28 mouse cellular contexts compared by ENCODE assay signal in the genomic region with DNA sequence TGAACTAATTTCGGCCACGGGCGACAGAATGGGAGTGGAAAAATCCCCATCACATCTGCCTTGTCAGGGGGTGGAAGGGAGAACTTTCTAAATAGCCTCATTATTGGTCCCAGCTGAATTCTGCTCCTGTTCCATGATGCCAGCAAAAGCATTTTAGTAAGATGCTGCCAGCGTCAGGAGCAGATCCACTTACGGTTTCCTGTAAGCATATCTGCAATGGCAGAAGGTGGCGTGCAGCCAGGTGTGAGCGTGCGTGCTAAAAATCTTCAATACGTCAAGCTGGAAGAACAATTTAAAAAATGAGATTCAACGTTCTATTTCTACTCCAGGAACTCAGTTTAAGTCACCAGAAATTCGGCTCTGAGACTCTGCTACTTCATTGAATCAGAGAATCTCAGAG. TPM values are rescaled to one million over a fixed set of nuclear protein-coding genes. Genes with fewer than 3 reads are reported as not detected.
A peak's percentile ranks its signal among the peaks of the same experiment; 100 is the strongest.
DNase-seq lines count a peak whose midpoint lies in the region; ATAC-seq and TF ChIP-seq lines count a peak whose summit lies in the region.
"Had no signal": no experiment of that assay in that cellular context is flagged by ENCODE, and none has a peak within 500 bp of the region (broad histone marks: within the 10 kb centered on the region; RNA-seq: fewer than 3 reads in every experiment).

No protein-coding gene starts in this region.

- no peak for ATAC-seq in forebrain, postnatal 0 days
- ATAC-seq in forebrain, embryonic 15.5 days (replicated peaks) = no peak
- ATAC-seq in kidney, embryonic 14.5 days (ENCODE audit: low FRiP score, low TSS enrichment) = no peak
- no peak for ATAC-seq in CD4-positive, CD25-positive, alpha-beta regulatory T cell, adult 4 months
- ATAC-seq: intestine, postnatal 0 days; midbrain, embryonic 13.5 days had no signal

- no peaks in the 10 kb centered on the region for H3K36me3 ChIP-seq in forebrain, postnatal 0 days (ENCODE audit: insufficient read depth)
- H3K36me3 ChIP-seq in forebrain, embryonic 15.5 days = no peaks in the 10 kb centered on the region
- H3K36me3 ChIP-seq in kidney, embryonic 14.5 days (ENCODE audit: control insufficient read depth, insufficient read depth, low read length) = no peaks in the 10 kb centered on the region
- H3K36me3 ChIP-seq: heart, embryonic 10.5 days; hindbrain, embryonic 10.5 days; kidney, embryonic 15.5 days; limb, embryonic 10.5 days; liver, embryonic 15.5 days; lung, embryonic 15.5 days; midbrain, embryonic 13.5 days; neural tube, embryonic 12.5 days; stomach, embryonic 15.5 days had no signal

- no peak overlapping the region for H3K4me3 ChIP-seq in forebrain, postnatal 0 days (ENCODE audit: low read depth, low read length)
- no peak overlapping the region for H3K4me3 ChIP-seq in forebrain, embryonic 15.5 days
- H3K4me3 ChIP-seq in kidney, embryonic 14.5 days (ENCODE audit: low read length) = no peak overlapping the region
- H3K4me3 ChIP-seq: heart, embryonic 10.5 days; hindbrain, embryonic 10.5 days; kidney, embryonic 15.5 days; limb, embryonic 10.5 days; liver, embryonic 15.5 days; lung, embryonic 15.5 days; megakaryocyte, embryonic 14.5 days; midbrain, embryonic 13.5 days; neural tube, embryonic 12.5 days; stomach, embryonic 15.5 days had no signal

- TF ChIP-seq CTCF in forebrain, postnatal 0 days (IDR thresholded peaks at IDR 0.05; ENCODE audit: low read depth) = no peak

- no peaks in the 10 kb centered on the region for H3K9me3 ChIP-seq in forebrain, postnatal 0 days (ENCODE audit: low read length)
- no peaks in the 10 kb centered on the region for H3K9me3 ChIP-seq in forebrain, embryonic 15.5 days
- no peaks in the 10 kb centered on the region for H3K9me3 ChIP-seq in kidney, embryonic 14.5 days (ENCODE audit: control insufficient read depth, low read length)
- H3K9me3 ChIP-seq: heart, embryonic 10.5 days; hindbrain, embryonic 10.5 days; kidney, embryonic 15.5 days; limb, embryonic 10.5 days; liver, embryonic 15.5 days; lung, embryonic 15.5 days; midbrain, embryonic 13.5 days; neural tube, embryonic 12.5 days; stomach, embryonic 15.5 days had no signal

- H3K27ac ChIP-seq in forebrain, postnatal 0 days (ENCODE audit: low read depth, low read length) = no peak overlapping the region
- no peak overlapping the region for H3K27ac ChIP-seq in forebrain, embryonic 15.5 days (replicated peaks)
- H3K27ac ChIP-seq in kidney, embryonic 14.5 days (ENCODE audit: low read depth, low read length) = no peak overlapping the region
- H3K27ac ChIP-seq: heart, embryonic 10.5 days; hindbrain, embryonic 10.5 days; kidney, embryonic 15.5 days; limb, embryonic 10.5 days; liver, embryonic 15.5 days; lung, embryonic 15.5 days; midbrain, embryonic 13.5 days; neural tube, embryonic 12.5 days; stomach, embryonic 15.5 days had no signal

- 64% methylated on average over 11 of the region's 11 CpGs for WGBS in forebrain, postnatal 0 days
- 73% methylated on average over 11 of the region's 11 CpGs for WGBS in forebrain, embryonic 15.5 days
- 83% methylated on average over 11 of the region's 11 CpGs for WGBS in kidney, embryonic 14.5 days

- no peaks in the 10 kb centered on the region for H3K4me1 ChIP-seq in forebrain, postnatal 0 days (ENCODE audit: insufficient read depth)
- peaks cover 3% of the 10 kb centered on the region; the same call in 1 of the 2 replicates for H3K4me1 ChIP-seq in forebrain, embryonic 15.5 days
- H3K4me1 ChIP-seq in kidney, embryonic 14.5 days (ENCODE audit: control insufficient read depth, insufficient read depth, low read length) = no peaks in the 10 kb centered on the region
- H3K4me1 ChIP-seq: heart, embryonic 10.5 days; kidney, embryonic 15.5 days; limb, embryonic 10.5 days; liver, embryonic 15.5 days; lung, embryonic 15.5 days; megakaryocyte, embryonic 14.5 days; midbrain, embryonic 13.5 days; neural tube, embryonic 12.5 days; stomach, embryonic 15.5 days had no signal

- peak; percentile 44 for DNase-seq in forebrain, postnatal 0 days
- DNase-seq in layer of hippocampus, adult 11-12 months (ENCODE audit: low spot score) = peak; percentile 17
- DNase-seq in layer of hippocampus, postnatal 14 days (ENCODE audit: low spot score in 2 of 2) = no peak
- DNase-seq in brain, adult 2 months (ENCODE audit: low read depth, low spot score) = peak; percentile 70
- peak; percentile 41 to 53 for DNase-seq in right cerebral cortex, adult 2 months (ENCODE audit: low spot score in 2 of 2)
- DNase-seq: adrenal gland, postnatal 25 days; cerebellum, adult 11-12 months; gastrocnemius, postnatal 36 days; kidney, postnatal 4 days; liver; lung, postnatal 36 days; thymus, adult 18-20 months; thymus, postnatal 36 days had no signal

- H3K27me3 ChIP-seq in forebrain, postnatal 0 days (ENCODE audit: insufficient read depth, low read length) = no peaks in the 10 kb centered on the region
- no peaks in the 10 kb centered on the region for H3K27me3 ChIP-seq in forebrain, embryonic 15.5 days
- H3K27me3 ChIP-seq in kidney, embryonic 14.5 days (ENCODE audit: control insufficient read depth, insufficient read depth, low read length) = no peaks in the 10 kb centered on the region
- H3K27me3 ChIP-seq: kidney, embryonic 15.5 days; liver, embryonic 15.5 days; lung, embryonic 15.5 days; megakaryocyte, embryonic 14.5 days; midbrain, embryonic 13.5 days; neural tube, embryonic 12.5 days; stomach, embryonic 15.5 days had no signal

- H3K4me2 ChIP-seq in forebrain, postnatal 0 days (ENCODE audit: low read depth) = no peak overlapping the region
- no peak overlapping the region for H3K4me2 ChIP-seq in forebrain, embryonic 15.5 days (replicated peaks)
- no peak overlapping the region for H3K4me2 ChIP-seq in kidney, embryonic 14.5 days (replicated peaks; ENCODE audit: low read depth, low read length)
- H3K4me2 ChIP-seq: kidney, embryonic 15.5 days; liver, embryonic 15.5 days; lung, embryonic 15.5 days; midbrain, embryonic 13.5 days; neural tube, embryonic 12.5 days; stomach, embryonic 15.5 days had no signal

- H3K9ac ChIP-seq in forebrain, postnatal 0 days = no peak overlapping the region
- H3K9ac ChIP-seq in forebrain, embryonic 15.5 days (replicated peaks) = no peak overlapping the region
- no peak overlapping the region for H3K9ac ChIP-seq in kidney, embryonic 14.5 days (ENCODE audit: low read depth, low read length)
- H3K9ac ChIP-seq: kidney, embryonic 15.5 days; liver, embryonic 15.5 days; lung, embryonic 15.5 days; midbrain, embryonic 13.5 days; neural tube, embryonic 12.5 days; stomach, embryonic 15.5 days had no signal

RNA-seq across cellular contexts. Expression of a gene that starts 45.1 kb away (rescaled TPM):
- total RNA-seq in forebrain, postnatal 0 days (2014; rRNA removed) = 91.4 and 108 TPM in 2 replicates
- polyA plus RNA-seq in forebrain, postnatal 0 days (2015; fragmentation: Nextera tagmentation; extraction: Ambion mirVana) = 160 and 200 TPM in 2 replicates
- 261 and 274 TPM in 2 replicates for polyA plus RNA-seq in forebrain, embryonic 15.5 days (2015; fragmentation: Nextera tagmentation; extraction: Ambion mirVana)
- total RNA-seq in layer of hippocampus, postnatal 14 days (2021) = 10 to 100 TPM; 62.8 to 70.7 TPM
- 14.7 and 17.4 TPM in 2 replicates for polyA plus RNA-seq in kidney, embryonic 14.5 days (2014; fragmentation: Nextera tagmentation; extraction: Ambion mirVana)
- under 1 TPM in 1 of 2 experiments, not detected in 1; 0.15 TPM for polyA plus RNA-seq in CD4-positive, CD25-positive, alpha-beta regulatory T cell, adult 4 months (2017; shearing (Covaris generic))
- total RNA-seq: gastrocnemius, adult 18-20 months; gastrocnemius, postnatal 36 days had no signal

Comparison
In these comparisons a context has a peak if more than half of its experiments do, and no peak if none do; other contexts are left out.
1. DNase-seq: peak in forebrain, postnatal 0 days (single experiment), layer of hippocampus, adult 11-12 months (single experiment), brain, adult 2 months (single experiment) and right cerebral cortex, adult 2 months (2 of 2); none in layer of hippocampus, postnatal 14 days (0 of 2).
2. RNA of a gene that starts 45.1 kb away (polyA plus RNA-seq): 261 to 274 TPM in forebrain, embryonic 15.5 days, 160 to 200 TPM in forebrain, postnatal 0 days and 14.7 to 17.4 TPM in kidney, embryonic 14.5 days; 0.15 TPM in CD4-positive, CD25-positive, alpha-beta regulatory T cell, adult 4 months; every median in the first group is over 10 times any median in the second.